Mouse (Mus musculus) myocyte (in vitro differentiated cells): ENCODE data around the gene Crispld2.

Source experiments
- CEBPB ChIP-seq: IDR thresholded peaks from 2 replicates; pipeline ENCODE4 v1.6.1; 2011; ENCODE audit warnings: mild to moderate bottlenecking, moderate library complexity; ENCODE audit not compliant: poor library complexity, insufficient read depth, severe bottlenecking
- E2F4 ChIP-seq: IDR thresholded peaks from one replicate; pipeline ENCODE4 v1.6.1; 2011; ENCODE audit warnings: mild to moderate bottlenecking, control low read depth, moderate library complexity; ENCODE audit not compliant: insufficient read depth
- MAX ChIP-seq: IDR thresholded peaks from one replicate; pipeline ENCODE4 v1.6.1; 2011; ENCODE audit warnings: low read depth, mild to moderate bottlenecking, control low read depth
- MYOD1 ChIP-seq, 3 experiments: IDR thresholded peaks; one replicate each; pipeline ENCODE4 v1.6.1; 2011; ENCODE audit warnings: control low read depth in 2 of 3, low read depth in 2 of 3, mild to moderate bottlenecking in 2 of 3, moderate library complexity in 1 of 3; ENCODE audit not compliant: insufficient read length in 2 of 3, control insufficient read depth in 1 of 3
- MYOG ChIP-seq, 3 experiments: IDR thresholded peaks; one replicate each; pipeline ENCODE4 v1.6.1; 2011; ENCODE audit warnings: control low read depth in 2 of 3, low read depth in 2 of 3, mild to moderate bottlenecking in 2 of 3; ENCODE audit not compliant: insufficient read length in 2 of 3, control insufficient read depth in 1 of 3, insufficient read depth in 1 of 3
- POLR2A ChIP-seq: IDR thresholded peaks from one replicate; pipeline ENCODE4 v1.6.1; 2011; ENCODE audit warnings: low read depth, mild to moderate bottlenecking, control low read depth, moderate library complexity; ENCODE audit not compliant: insufficient read length
- POLR2AphosphoS2 ChIP-seq: IDR thresholded peaks from one replicate; pipeline ENCODE4 v1.6.1; 2011; ENCODE audit warnings: low read depth, control low read depth; ENCODE audit not compliant: insufficient read length
- REST ChIP-seq: IDR thresholded peaks from one replicate; pipeline ENCODE4 v1.6.1; 2011; ENCODE audit warnings: mild to moderate bottlenecking, control low read depth, moderate library complexity; ENCODE audit not compliant: insufficient read depth, insufficient read length
- TCF12 ChIP-seq: IDR thresholded peaks from one replicate; pipeline ENCODE4 v1.6.1; 2011; ENCODE audit warnings: mild to moderate bottlenecking, control low read depth; ENCODE audit not compliant: poor library complexity, insufficient read depth, severe bottlenecking
- USF1 ChIP-seq: IDR thresholded peaks from one replicate; pipeline ENCODE4 v1.6.1; 2011; ENCODE audit warnings: low read depth, mild to moderate bottlenecking, control low read depth, moderate library complexity

DNA sequence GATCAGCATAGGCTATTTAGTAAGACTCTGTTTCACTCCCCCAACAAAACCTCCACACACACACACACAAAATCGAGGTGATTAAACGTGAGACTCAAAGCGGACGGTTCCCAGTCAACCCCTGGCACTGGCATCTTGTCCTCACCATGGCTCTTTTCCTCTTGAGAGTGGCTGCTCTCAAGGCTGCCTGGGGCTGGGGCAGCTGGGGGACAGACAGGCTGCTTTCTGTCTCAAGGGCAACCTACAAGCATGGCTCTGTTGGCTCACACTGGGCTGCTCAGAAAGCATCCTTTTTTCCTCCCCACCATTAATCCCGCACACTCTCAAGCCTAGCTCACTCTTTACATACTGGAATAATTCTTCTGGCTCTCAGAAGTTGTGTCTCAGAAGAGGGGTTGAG, 27.1 kb downstream of the Crispld2 start:
- TF ChIP-seq MYOG (IDR thresholded peaks at IDR 0.05; ENCODE audit: control insufficient read depth in 1 of 3, insufficient read depth in 1 of 3, insufficient read length in 2 of 3, low read depth in 2 of 3) (no peak), POLR2A (no peak), TCF12 (no peak), MAX (no peak), POLR2AphosphoS2 (no peak), REST (no peak), USF1 (no peak), E2F4 (no peak), CEBPB (no peak), MYOD1 (IDR thresholded peaks at IDR 0.05; ENCODE audit: control insufficient read depth in 1 of 3, insufficient read length in 2 of 3, low read depth in 2 of 3) (no peak)
